Mouse (Mus musculus) left cerebral cortex, postnatal 4 days (tissue): ENCODE results near the gene Olfml2b. TPM values are rescaled to one million over a fixed set of nuclear protein-coding genes. Genes with fewer than 3 reads are reported as not detected.

ENCODE experiments used
- DNase-seq: peaks from one replicate; pipeline ENCODE4 v3.0.0-alpha.2; 2022
- intact Hi-C: fragments of 180-260 bp; cut with DNase I; formaldehyde crosslinking; loops from one replicate; pipeline ENCODE4 v1.15.1; 2025
- total RNA-seq, 2 experiments: library from RNA; stranded (reverse); gene quantifications; 2 replicates each; pipeline ENCODE4 v1.2.3; 2021

Olfml2b gene
- total RNA-seq, 2 experiments from 2014 or later: 7.3 to 7.4 TPM

DNA sequence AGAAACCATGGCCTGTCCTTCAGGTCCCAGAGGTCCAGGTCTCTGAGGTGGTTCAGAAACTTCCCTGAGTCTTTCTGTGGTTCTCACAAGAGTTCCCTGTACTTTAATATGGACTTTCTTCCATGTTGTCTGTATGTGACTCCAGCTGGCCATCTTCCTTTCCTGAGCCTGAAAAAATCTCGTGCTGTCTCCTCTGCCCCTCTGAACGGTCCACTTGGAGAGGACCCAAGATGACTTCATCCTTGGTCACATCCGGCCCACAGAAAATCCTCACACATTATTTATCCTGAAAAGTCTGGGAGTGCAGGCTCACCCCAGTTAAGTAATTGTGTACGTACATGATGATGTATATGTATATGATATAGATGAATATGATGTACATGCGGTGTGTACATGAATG, 47.0 kb downstream of the Olfml2b start:
- intact Hi-C loops: no loop called here
- DNase-seq: no peak

DNA sequence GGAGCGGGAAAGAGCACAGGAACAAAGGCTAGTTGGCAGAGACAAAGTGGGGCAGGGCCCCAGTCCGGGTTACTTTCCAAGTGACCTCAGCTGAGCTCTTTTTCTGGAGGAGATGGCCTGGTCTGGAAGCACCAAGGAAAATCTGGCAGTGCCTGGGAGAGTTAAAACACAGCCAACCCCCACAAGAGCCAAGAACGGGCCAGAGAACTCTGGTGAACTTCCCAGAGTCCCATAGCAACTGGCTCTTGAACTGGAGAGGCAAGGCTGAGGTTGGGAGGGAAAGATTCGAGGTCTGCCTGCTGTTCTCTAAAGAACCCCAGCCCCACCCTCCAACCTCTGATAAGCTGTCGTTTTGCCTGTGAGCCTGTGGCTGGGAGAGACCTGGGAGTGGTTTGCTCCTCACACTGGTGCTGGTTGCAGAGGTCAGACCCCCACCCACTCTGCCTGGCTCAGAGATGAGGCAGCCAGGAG, 50.5 kb downstream of the Olfml2b start:
- DNase-seq: no peak
- intact Hi-C loops: no loop called here

DNA sequence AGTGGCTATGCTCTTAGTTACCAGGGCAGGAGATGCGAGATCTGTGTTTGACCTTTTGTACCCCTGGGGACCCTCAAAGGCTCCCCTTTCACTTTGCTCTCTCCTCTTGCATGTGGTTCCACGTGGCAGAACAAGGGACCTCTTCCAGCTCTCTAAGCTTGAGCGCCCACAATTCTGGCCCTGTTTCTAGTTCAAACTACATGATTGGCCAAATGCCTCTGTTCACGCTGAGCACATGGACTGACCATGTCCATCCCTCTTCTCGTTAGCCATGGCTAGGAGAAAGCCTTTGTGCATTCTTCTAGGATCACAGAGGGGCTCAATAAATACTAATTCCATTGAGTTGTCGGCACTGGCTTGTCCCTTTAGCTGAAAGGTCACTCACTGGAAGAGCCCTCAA, 51.0 kb downstream of the Olfml2b start:
- intact Hi-C loops: no loop called here

DNA sequence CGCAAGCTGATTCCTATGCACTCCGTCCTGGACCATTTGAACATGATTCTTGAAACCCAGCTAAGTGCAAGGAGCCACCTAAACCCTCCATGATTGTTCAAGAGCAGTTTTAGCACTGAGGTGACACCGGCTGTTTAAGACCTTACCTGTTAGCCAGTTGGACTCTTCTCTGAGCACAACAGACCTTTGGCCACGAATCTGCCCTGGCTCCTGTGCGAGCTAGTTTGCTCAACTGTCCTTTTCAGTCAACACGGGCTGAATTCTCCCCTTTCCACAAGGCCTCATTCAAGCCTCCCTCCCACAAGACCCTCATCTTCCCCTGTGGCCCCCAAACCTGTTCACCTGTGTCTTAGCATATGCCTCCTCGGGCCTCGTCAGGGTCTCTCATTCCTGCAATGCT, 52.7 kb downstream of the Olfml2b start:
- DNase-seq: no peak
- intact Hi-C loops: no loop called here

More for the DNA sequence above, 51.0 kb downstream of the Olfml2b start:
- DNase-seq: no peak

DNA sequence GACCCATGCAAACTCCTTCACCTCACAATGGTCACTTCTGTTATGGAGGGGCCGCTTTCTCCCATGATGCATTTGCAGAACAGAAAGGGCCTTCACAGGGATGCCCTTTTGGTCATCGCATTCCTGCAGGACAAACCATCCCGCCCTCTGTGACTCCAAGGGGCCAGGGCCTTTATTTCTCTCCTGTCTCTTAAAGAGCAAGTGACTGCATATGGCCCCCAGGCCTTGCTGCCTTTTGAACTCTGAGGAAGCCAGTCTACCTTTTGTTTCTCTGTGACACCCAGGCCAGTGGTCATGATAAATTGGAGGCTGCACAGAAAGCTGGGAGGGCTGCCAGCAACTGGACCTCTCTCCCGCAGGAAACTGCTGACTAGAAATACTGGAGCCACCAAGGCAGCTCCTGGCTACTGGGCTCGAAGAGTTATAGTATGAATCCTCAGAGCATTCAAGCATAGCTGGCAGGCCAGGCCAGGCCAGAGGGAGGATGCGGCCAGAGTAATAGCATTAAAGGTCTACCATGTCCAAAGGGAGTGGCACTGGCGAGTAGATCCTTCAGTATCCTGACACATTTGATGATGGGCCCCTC, 53.5 kb downstream of the Olfml2b start:
- intact Hi-C loops: no loop called here
- DNase-seq: no peak

DNA sequence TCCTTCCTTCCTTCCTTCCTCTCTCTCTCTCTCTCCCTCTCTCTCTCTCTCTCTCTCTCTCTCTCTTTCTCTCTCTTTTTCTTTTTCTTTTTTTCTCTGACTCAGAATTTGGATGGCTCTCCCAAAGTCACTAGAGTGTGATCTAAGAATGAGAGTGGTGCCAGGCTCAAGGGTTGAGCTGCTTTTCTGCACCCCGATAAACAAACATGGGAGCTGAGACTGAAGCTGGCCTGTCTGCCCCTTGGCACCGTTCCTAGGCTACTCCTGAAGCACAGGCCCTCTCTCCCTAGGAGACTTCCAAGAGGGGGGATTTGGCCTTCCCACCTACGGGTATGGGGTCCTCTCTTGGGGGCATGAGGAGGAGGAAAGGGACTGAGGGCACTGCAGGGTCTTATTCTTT, 54.4 kb downstream of the Olfml2b start:
- no peak for DNase-seq
- intact Hi-C loops: no loop called here

DNA sequence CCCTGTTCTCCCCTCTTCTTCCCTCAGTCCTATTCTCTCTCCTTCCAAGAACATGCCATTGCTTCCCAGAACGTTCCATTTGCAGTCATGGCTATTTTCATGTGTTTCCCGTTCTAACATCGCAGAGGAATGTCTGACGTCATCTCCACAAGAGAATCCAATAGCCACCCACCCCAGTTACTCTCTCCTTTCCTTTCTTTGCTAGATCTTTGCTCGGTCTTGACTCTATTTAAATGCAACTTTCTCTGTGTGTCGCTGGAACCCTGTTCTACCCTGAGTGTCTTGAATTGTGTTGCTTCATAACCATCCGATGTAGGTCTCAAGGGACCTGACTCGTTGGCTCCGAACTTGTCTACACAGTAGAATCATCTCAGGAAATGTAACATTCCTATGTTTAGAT, 55.2 kb downstream of the Olfml2b start:
- DNase-seq: no peak

DNA sequence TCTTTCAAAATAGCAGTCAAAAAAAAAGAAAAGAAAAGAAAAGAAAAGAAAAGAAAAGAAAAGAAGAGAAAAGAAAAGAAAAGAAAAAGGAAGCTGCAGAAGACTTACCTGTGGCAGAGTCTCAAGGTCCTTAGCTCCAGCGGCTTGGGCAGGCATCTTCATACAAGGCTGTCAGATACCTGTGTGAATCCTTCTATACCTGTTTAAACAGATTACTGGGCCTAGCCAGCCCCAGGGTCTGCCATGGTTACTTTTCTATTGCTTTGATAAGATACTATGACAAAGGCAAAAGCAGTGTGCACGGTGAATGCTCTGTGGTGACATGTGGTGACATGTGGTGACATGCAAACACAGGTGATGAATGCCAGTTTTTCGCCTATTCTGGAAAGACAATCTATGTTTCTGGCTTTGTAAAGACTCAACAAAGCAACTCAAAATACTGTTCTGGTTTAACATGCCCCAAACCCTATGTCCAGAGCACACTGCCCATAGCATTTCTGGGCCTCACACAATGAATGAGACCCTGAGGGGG, 56.2 kb downstream of the Olfml2b start:
- no peak for DNase-seq
- intact Hi-C loops: no loop called here

More for the DNA sequence above, 55.2 kb downstream of the Olfml2b start:
- intact Hi-C loops: no loop called here

DNA sequence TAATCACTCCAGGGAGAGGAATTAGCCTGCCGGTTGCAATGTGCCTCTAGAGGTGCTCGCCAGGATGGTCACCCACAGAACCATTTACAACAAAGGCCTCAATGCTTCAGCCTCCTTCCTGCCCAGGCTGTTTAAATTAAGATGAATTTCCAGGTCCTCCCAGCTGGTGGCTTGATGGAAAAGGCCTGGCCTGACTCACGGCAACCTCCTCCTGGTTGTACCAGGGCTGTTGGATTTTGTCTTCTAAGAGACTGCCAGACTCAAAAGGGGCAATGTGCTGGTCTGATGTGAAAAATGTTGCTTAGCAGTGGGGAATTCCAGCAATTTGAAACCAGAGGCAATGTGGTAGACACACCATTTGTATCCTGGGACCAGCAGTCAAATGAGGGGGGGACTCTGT, 56.8 kb downstream of the Olfml2b start:
- intact Hi-C loops: no loop called here
- DNase-seq: no peak

DNA sequence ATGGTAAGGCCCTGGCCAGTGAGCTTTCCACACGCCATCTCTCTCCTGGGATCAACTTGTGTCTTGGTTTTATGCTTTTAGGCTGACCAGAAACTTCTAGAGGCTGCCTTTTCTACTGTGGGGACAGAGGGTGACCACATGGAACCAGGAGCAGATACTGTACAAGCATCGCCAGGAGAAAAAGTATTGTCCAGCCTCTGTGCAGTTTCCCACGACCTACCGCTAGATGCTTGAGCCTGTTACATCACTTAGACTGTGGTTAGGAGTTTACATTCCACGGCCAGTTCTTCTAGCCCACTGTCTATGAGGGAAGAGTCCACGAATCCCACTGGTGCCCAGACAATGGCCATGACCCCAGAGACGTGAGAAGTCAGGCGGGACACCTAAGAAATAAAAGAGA, 57.2 kb downstream of the Olfml2b start:
- intact Hi-C loops: no loop called here
- DNase-seq: no peak

DNA sequence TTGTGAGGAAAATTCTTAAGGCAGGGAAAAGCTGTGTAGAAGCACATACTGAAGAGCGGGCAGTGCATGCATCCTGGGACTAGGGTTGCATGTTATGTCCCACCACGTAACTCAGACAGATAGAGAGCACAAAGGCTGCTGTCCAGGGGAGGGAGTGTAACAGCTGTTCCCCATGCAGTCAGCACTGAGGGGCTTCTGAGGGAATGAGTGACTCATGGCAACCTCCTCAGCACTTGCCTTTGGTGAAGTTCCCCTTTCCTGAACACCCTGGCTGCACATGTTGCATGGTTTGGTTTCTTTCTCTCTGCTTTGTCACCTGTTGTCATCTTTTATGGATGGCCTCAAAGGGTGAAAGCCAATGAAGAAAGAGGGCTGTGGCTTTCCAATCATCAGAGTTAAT, 57.9 kb downstream of the Olfml2b start:
- intact Hi-C loops: no loop called here
- no peak for DNase-seq

DNA sequence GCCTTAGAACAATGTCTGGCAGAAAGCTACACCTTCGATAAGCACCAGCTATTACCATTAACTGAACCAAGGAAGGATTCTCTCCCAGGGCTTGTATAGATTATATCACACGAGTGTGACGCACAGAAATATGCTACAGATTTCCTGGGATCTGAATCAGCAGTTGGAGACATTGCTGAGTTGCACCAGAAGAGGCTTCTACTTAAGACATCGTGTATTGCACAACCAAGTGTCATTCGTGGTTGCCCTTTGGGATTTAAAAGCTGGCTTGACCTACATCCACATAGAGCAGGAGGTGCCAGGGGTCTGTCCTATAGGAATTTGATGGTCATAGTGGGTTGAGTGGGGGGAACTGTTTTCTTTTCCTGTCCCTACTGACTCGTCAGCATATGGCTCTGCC, 58.6 kb downstream of the Olfml2b start:
- no peak for DNase-seq
- intact Hi-C loops: no loop called here

DNA sequence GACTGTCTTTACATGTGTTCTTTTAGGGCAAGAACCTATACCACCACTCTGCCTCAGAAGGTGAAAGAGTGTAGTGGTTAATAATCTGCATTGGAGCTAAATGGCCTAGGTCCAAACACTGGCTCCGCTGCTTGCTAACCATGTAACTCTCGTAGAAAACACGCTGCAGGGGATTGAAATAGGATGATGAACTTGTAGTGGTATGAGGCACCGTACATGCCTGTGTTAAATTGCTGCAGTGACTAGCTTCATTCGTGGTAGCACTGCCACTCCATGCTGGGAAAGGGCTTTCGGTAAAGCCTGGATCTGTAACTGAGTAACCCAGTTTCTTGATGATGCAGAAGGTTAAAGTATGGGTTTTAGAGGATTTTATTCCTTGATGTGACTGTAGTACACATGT, 59.8 kb downstream of the Olfml2b start:
- no peak for DNase-seq
- intact Hi-C loops: no loop called here

DNA sequence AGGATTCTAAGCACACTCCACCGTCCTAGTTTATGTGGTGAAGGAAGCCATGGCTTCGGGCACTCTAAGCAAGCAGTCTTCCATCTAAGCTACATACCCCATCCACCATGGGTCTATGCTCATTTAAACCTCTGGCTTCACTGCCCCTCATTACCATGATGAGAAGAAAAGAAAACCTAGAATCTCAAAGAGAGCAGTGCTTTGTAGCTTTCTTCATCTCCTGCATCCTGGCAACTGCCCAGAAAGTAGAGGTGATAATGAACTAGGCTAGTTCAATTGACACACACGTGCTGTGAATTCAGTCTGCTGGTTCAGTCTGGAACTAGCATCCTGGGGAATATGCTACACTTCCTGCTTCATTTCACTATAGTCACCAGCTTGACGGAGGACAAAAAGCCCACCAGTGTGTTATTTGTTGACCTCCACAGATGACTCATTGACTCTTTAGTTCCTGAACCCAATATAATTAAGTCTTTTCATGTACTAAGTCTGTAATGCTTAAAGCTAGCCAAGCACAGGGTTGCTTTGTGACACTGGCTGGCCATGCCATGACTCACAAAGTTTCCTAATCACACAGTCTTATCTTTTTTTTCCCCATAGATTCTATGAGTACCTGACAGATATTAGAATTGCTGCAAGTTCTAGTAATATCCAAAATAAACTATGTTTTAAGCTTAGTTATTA, 60.7 kb downstream of the Olfml2b start:
- intact Hi-C loops: no loop called here
- no peak for DNase-seq

DNA sequence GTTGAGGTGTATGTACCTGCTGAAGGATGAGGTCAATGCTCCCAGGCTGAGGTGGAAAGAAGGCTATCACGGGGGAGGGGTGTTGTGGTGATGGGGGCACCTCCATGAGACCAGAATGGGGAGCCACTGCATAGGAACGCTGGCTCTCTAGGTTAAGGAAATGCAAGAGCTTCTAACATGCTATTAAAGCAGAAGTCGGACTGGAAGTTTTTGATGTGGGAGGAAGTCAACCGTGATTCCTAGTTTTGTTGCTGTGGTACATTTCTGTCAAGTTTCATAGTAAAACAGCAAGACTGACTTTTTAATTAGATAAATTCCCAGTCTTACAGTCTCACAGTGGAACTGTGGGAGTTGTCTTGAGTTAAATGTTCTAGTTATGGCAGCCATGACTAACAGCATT, 61.7 kb downstream of the Olfml2b start:
- DNase-seq: no peak
- intact Hi-C loops: no loop called here

DNA sequence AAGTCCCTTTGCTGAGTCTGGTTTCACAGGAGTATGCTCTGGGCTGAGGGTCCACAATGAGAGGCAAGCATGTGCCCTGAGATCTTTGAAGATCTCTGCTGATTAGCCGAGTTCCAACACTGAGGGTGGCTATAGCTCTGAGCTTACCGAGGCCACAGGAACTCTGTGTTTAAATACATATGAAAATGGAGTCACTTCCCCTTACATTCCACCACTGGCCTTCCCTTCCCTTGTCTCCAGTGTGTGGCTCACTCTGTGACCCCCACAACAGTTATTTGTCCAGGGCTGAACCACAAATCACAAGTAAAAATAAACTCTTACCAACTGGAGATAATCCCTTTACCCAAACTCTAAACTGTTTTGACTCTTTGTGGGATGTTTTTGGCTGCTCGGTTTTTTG, 64.7 kb downstream of the Olfml2b start:
- intact Hi-C loops: no loop called here
- DNase-seq: no peak

DNA sequence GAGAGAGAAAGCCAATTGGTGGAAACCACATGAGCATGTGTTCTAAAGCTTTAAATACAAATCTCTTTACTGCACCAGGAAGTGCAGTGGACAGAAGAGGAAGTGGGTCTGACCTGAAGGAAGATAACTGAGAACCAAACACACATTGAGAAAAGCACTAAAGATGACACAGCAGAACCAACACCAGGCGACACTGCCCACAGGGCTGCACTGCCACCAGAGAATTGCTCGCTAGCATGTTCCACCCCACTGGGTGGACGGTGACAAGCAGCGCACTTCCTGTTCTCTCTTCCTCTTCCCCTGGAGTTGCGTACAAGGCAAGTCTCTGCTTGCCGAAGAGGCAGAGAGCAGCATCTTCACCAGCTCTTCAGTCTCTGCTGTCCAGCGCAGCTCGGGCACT, 65.1 kb downstream of the Olfml2b start:
- no peak for DNase-seq
- intact Hi-C loops: no loop called here

DNA sequence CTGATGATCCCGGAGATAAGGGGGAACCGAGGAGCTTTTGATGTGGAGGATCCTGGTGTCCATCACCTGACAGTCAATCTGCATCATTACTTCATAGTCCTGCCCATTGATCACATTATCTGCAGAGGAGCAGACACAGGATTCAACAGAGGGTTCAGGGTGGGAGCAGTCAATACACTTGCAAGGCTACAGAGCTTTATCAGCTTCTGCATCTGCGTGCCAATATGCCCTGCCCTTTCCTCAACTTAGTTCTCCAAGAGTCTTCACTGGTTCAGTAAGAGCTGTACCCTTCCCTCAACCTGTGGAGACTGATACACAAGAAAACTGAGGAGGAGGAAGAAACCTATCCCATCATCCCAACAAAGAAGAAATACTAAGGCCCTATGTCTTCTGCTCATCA, 65.6 kb downstream of the Olfml2b start:
- DNase-seq: no peak
- intact Hi-C loops: no loop called here

DNA sequence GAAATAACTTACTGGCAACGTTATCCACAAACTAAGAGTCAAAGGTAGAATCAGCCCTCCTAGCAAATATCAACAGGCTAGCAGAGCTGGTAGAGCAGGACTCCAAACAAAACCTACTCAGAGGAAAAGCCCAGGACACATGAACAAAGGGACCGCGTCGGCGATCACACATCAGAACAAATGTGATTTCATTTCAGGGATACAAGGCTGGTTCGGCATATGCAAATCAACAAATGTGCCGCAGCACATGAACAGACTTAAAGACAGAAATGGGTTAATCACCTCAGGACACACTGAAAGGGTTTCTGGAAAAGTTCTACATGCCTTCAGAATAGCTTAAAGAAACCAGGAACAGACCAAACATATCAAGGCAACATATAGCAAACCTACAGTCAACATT, 67.4 kb downstream of the Olfml2b start:
- no peak for DNase-seq
- intact Hi-C loops: no loop called here

DNA sequence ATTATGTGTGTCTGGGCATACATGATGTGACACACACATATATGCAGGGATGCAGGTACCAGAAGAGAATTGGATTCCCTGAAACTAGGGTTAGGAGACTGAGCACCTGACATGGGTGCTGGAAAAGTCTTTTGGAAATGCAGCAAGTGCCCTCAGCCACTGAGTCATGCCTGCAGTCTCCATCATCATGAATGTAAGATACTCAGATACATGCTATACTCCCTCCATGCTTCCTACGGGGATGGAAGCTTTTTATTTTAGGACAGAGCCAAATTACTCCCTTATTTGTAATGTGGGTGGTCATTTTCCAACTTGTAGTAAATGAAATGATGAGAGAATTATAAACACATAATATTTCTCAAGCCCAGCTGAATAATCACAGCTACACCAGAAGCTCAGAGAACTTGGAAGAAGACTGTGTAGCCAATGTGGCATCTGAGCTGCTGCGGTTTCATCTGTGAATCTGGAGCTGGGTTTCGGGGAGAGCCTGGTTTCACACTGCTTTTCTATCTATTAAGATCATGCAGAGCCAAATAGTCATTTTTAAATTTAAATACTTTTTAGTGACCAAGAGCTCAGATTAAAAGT, 73.0 kb downstream of the Olfml2b start:
- intact Hi-C loops: no loop called here
- no peak for DNase-seq

DNA sequence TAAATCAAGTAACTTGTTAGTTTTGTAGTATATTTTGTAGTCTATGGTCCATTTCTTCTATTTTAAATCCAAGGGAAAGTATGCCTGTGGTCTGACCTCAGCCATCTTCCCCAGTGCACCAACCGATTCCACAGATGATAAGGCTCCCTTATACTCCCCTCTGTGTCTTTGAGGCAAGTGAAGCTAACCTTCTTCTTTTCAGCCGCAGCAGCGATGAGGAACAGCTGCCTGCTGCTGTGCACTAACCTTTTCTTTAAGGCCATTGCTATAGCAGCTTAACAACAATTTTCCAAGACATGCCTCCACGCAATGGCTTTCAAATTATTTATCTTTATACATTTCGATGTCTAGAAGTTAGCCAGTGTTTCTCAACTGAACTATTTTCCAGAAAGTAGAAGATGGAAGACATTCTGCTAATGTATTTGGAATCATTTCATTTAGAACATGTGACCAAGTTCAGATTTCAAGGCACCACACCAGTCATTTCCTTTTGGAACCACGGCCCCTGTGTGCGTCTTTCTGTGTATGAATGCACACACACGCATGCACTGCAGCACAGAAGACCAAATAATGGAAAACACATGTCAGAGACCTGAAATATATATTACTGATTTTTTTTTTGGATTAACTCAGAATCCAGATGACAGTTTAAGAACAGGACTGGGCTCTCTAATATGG, 73.9 kb downstream of the Olfml2b start:
- no peak for DNase-seq
- intact Hi-C loops: no loop called here

DNA sequence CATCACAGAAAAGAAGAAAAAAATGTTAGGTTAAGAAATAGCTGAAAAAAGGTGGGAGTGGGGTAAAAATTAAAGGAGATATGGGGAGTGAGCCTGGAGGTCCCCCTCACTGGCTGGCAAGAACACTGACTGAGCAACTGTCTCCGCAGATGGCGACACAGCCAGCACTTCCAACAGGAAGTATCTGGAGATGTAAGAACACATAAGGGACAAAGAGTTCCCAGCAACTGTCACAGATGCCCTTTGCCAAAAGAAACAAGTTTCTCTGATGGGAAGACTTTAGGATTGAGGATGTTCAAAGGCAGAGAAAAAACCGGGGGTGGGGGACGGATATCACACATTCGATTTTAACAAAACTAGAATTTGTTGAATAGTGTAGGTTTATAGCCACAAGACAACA, 77.2 kb downstream of the Olfml2b start:
- DNase-seq: no peak
- intact Hi-C loops: no loop called here
